Mouse (Mus musculus): ENCODE results near the gene Krtcap3. TPM values are rescaled to one million over a fixed set of nuclear protein-coding genes. Genes with fewer than 3 reads are reported as not detected.

The Krtcap3 gene
- total and polyA plus RNA-seq, 2 experiments from 2014 or later: 1.2 to 3.4 TPM

- Histone ChIP-seq H3K4me1 (ENCODE audit: insufficient read depth, low read length) (peaks cover 7% of the 10 kb centered on the region; the same call in 1 of the 2 replicates), H3K9me3 (ENCODE audit: low read length) (no peaks in the 10 kb centered on the region), H3K36me3 (ENCODE audit: insufficient read depth, low read length) (peaks cover 2% of the 10 kb centered on the region; the same call in 1 of the 2 replicates), H3K9ac (replicated peaks; ENCODE audit: low read length, poor library complexity, severe bottlenecking) (no peak overlapping the region), H3K4me3 (ENCODE audit: low read depth, low read length) (no peak overlapping the region), H3K4me2 (ENCODE audit: low read depth, low read length, poor library complexity, severe bottlenecking) (no peak overlapping the region), H3K27ac (ENCODE audit: low read depth, low read length) (no peak overlapping the region), H3K27me3 (ENCODE audit: insufficient read depth, low read length) (no peaks in the 10 kb centered on the region)
- TF ChIP-seq CTCF (IDR thresholded peaks at IDR 0.05): no peak
- WGBS: 76% methylated on average over 3 of the region's 3 CpGs
- DNase-seq (ENCODE audit: low spot score): no peak
- ATAC-seq (ENCODE audit: low FRiP score): no peak
Observed at GRCm38 (mm10) chr5:31297981-31298380, 46.5 kb downstream of the Krtcap3 start.

GRCm38 (mm10) chr5:31298486-31298885, 47.0 kb downstream of the Krtcap3 start:
- Histone ChIP-seq H3K9me3 (ENCODE audit: low read length) (no peaks in the 10 kb centered on the region), H3K27ac (ENCODE audit: low read depth, low read length) (no peak overlapping the region), H3K9ac (replicated peaks; ENCODE audit: low read length, poor library complexity, severe bottlenecking) (no peak overlapping the region), H3K36me3 (ENCODE audit: insufficient read depth, low read length) (no peaks in the 10 kb centered on the region), H3K4me3 (ENCODE audit: low read depth, low read length) (no peak overlapping the region), H3K4me1 (ENCODE audit: insufficient read depth, low read length) (peaks cover 7% of the 10 kb centered on the region; the same call in 1 of the 2 replicates), H3K4me2 (ENCODE audit: low read depth, low read length, poor library complexity, severe bottlenecking) (no peak overlapping the region), H3K27me3 (ENCODE audit: insufficient read depth, low read length) (no peaks in the 10 kb centered on the region)
- 64% methylated on average over 2 of the region's 2 CpGs for WGBS
- ATAC-seq (ENCODE audit: low FRiP score): no peak
- no peak for TF ChIP-seq CTCF (IDR thresholded peaks at IDR 0.05)
- no peak for DNase-seq (ENCODE audit: low spot score)

GRCm38 (mm10) chr5:31301866-31302265, 50.4 kb downstream of the Krtcap3 start:
- DNase-seq (ENCODE audit: low spot score) (no peak), ATAC-seq (ENCODE audit: low FRiP score) (no peak)
- no peaks in the 10 kb centered on the region for H3K4me1 ChIP-seq (ENCODE audit: insufficient read depth, low read length)
- H3K9me3 ChIP-seq (ENCODE audit: low read length): no peaks in the 10 kb centered on the region
- H3K27me3 ChIP-seq (ENCODE audit: insufficient read depth, low read length): no peaks in the 10 kb centered on the region
- WGBS: 74% methylated on average over 7 of the region's 8 CpGs
- H3K9ac ChIP-seq (replicated peaks; ENCODE audit: low read length, poor library complexity, severe bottlenecking): no peak overlapping the region
- H3K36me3 ChIP-seq (ENCODE audit: insufficient read depth, low read length): no peaks in the 10 kb centered on the region
- no peak overlapping the region for H3K4me2 ChIP-seq (ENCODE audit: low read depth, low read length, poor library complexity, severe bottlenecking)
- no peak overlapping the region for H3K27ac ChIP-seq (ENCODE audit: low read depth, low read length)
- no peak overlapping the region for H3K4me3 ChIP-seq (ENCODE audit: low read depth, low read length)
- TF ChIP-seq CTCF (IDR thresholded peaks at IDR 0.05): no peak

Other genes with a start within 250 kb of the Krtcap3 start
- gene Atraid, start 203.4 kb upstream of the Krtcap3 start, total RNA-seq (2014; rRNA removed): 138 and 155 TPM in 2 replicates
- gene Atraid, start 203.4 kb upstream of the Krtcap3 start, polyA plus RNA-seq (2015; fragmentation: Nextera tagmentation; extraction: Ambion mirVana): 235 and 243 TPM in 2 replicates
- gene Slc5a6, start 202.8 kb upstream of the Krtcap3 start, total RNA-seq (2014; rRNA removed): 43.8 and 44.9 TPM in 2 replicates
- 32.3 and 33.0 TPM in 2 replicates for gene Slc5a6, start 202.8 kb upstream of the Krtcap3 start, polyA plus RNA-seq (2015; fragmentation: Nextera tagmentation; extraction: Ambion mirVana)
- gene Cad, start 196.9 kb upstream of the Krtcap3 start, total RNA-seq (2014; rRNA removed): 39.5 and 44.8 TPM in 2 replicates
- 6.7 and 7.8 TPM in 2 replicates for gene Cad, start 196.9 kb upstream of the Krtcap3 start, polyA plus RNA-seq (2015; fragmentation: Nextera tagmentation; extraction: Ambion mirVana)
- gene Dnajc5g, start 145.4 kb upstream of the Krtcap3 start, total RNA-seq (2014; rRNA removed): not detected in 2 replicates
- not detected in 2 replicates for gene Dnajc5g, start 145.4 kb upstream of the Krtcap3 start, polyA plus RNA-seq (2015; fragmentation: Nextera tagmentation; extraction: Ambion mirVana)
- gene Slc30a3, start 143.5 kb upstream of the Krtcap3 start, total RNA-seq (2014; rRNA removed): 19.3 and 24.1 TPM in 2 replicates
- gene Slc30a3, start 143.5 kb upstream of the Krtcap3 start, polyA plus RNA-seq (2015; fragmentation: Nextera tagmentation; extraction: Ambion mirVana): 14.0 and 20.6 TPM in 2 replicates
- 0.33 TPM in 1 of 2 replicates, not detected in the other for gene Trim54, start 135.0 kb upstream of the Krtcap3 start, total RNA-seq (2014; rRNA removed)
- gene Trim54, start 135.0 kb upstream of the Krtcap3 start, polyA plus RNA-seq (2015; fragmentation: Nextera tagmentation; extraction: Ambion mirVana): not detected in 2 replicates
- not detected in 2 replicates for gene Ucn, start 112.9 kb upstream of the Krtcap3 start, total RNA-seq (2014; rRNA removed)
- not detected in 2 replicates for gene Ucn, start 112.9 kb upstream of the Krtcap3 start, polyA plus RNA-seq (2015; fragmentation: Nextera tagmentation; extraction: Ambion mirVana)
- gene Mpv17, start 97.4 kb upstream of the Krtcap3 start, total RNA-seq (2014; rRNA removed): 42.5 and 65.5 TPM in 2 replicates
- 38.8 and 41.8 TPM in 2 replicates for gene Mpv17, start 97.4 kb upstream of the Krtcap3 start, polyA plus RNA-seq (2015; fragmentation: Nextera tagmentation; extraction: Ambion mirVana)
- 3.1 and 4.3 TPM in 2 replicates for gene Gm29609, start 71.8 kb upstream of the Krtcap3 start, total RNA-seq (2014; rRNA removed)
- 1.9 and 2.2 TPM in 2 replicates for gene Gm29609, start 71.8 kb upstream of the Krtcap3 start, polyA plus RNA-seq (2015; fragmentation: Nextera tagmentation; extraction: Ambion mirVana)
- gene Gtf3c2, start 71.5 kb upstream of the Krtcap3 start, total RNA-seq (2014; rRNA removed): 45.2 and 46.4 TPM in 2 replicates
- gene Gtf3c2, start 71.5 kb upstream of the Krtcap3 start, polyA plus RNA-seq (2015; fragmentation: Nextera tagmentation; extraction: Ambion mirVana): 46.1 and 49.0 TPM in 2 replicates
- gene Snx17, start 58.5 kb upstream of the Krtcap3 start, total RNA-seq (2014; rRNA removed): 88.3 and 95.2 TPM in 2 replicates
- gene Snx17, start 58.5 kb upstream of the Krtcap3 start, polyA plus RNA-seq (2015; fragmentation: Nextera tagmentation; extraction: Ambion mirVana): 103 and 104 TPM in 2 replicates
- 29.7 and 34.0 TPM in 2 replicates for gene Eif2b4, start 58.3 kb upstream of the Krtcap3 start, total RNA-seq (2014; rRNA removed)
- gene Eif2b4, start 58.3 kb upstream of the Krtcap3 start, polyA plus RNA-seq (2015; fragmentation: Nextera tagmentation; extraction: Ambion mirVana): 84.3 and 93.4 TPM in 2 replicates
- 6.4 and 10.9 TPM in 2 replicates for gene Zfp513, start 49.4 kb upstream of the Krtcap3 start, total RNA-seq (2014; rRNA removed)
- gene Zfp513, start 49.4 kb upstream of the Krtcap3 start, polyA plus RNA-seq (2015; fragmentation: Nextera tagmentation; extraction: Ambion mirVana): 11.1 and 13.0 TPM in 2 replicates
- 87.0 and 95.6 TPM in 2 replicates for gene Ppm1g, start 31.0 kb upstream of the Krtcap3 start, total RNA-seq (2014; rRNA removed)
- gene Ppm1g, start 31.0 kb upstream of the Krtcap3 start, polyA plus RNA-seq (2015; fragmentation: Nextera tagmentation; extraction: Ambion mirVana): 170 and 183 TPM in 2 replicates
- gene Nrbp1, start 10.8 kb upstream of the Krtcap3 start, total RNA-seq (2014; rRNA removed): 120 and 126 TPM in 2 replicates
- 138 and 149 TPM in 2 replicates for gene Nrbp1, start 10.8 kb upstream of the Krtcap3 start, polyA plus RNA-seq (2015; fragmentation: Nextera tagmentation; extraction: Ambion mirVana)
- not detected in 2 replicates for gene Gm9970, start 10.5 kb upstream of the Krtcap3 start, total RNA-seq (2014; rRNA removed)
- 0.34 and 0.93 TPM in 2 replicates for gene Gm9970, start 10.5 kb upstream of the Krtcap3 start, polyA plus RNA-seq (2015; fragmentation: Nextera tagmentation; extraction: Ambion mirVana)
- gene Ift172, start 39.4 kb downstream of the Krtcap3 start, total RNA-seq (2014; rRNA removed): 28.2 and 45.8 TPM in 2 replicates
- 16.5 and 17.7 TPM in 2 replicates for gene Ift172, start 39.4 kb downstream of the Krtcap3 start, polyA plus RNA-seq (2015; fragmentation: Nextera tagmentation; extraction: Ambion mirVana)
- 155 and 188 TPM in 2 replicates for gene Fndc4, start 44.4 kb downstream of the Krtcap3 start, total RNA-seq (2014; rRNA removed)
- gene Fndc4, start 44.4 kb downstream of the Krtcap3 start, polyA plus RNA-seq (2015; fragmentation: Nextera tagmentation; extraction: Ambion mirVana): 103 and 118 TPM in 2 replicates
- gene Gckr, start 45.8 kb downstream of the Krtcap3 start, total RNA-seq (2014; rRNA removed): 0.42 and 1.2 TPM in 2 replicates
- 0.85 and 1.0 TPM in 2 replicates for gene Gckr, start 45.8 kb downstream of the Krtcap3 start, polyA plus RNA-seq (2015; fragmentation: Nextera tagmentation; extraction: Ambion mirVana)
- gene Zfp512, start 200.7 kb downstream of the Krtcap3 start, total RNA-seq (2014; rRNA removed): 74.6 and 99.9 TPM in 2 replicates
- gene Zfp512, start 200.7 kb downstream of the Krtcap3 start, polyA plus RNA-seq (2015; fragmentation: Nextera tagmentation; extraction: Ambion mirVana): 93.6 and 94.2 TPM in 2 replicates
- gene 4930548H24Rik, start 234.0 kb downstream of the Krtcap3 start, total RNA-seq (2014; rRNA removed): 0.28 TPM in 1 of 2 replicates, not detected in the other
- not detected in 2 replicates for gene 4930548H24Rik, start 234.0 kb downstream of the Krtcap3 start, polyA plus RNA-seq (2015; fragmentation: Nextera tagmentation; extraction: Ambion mirVana)
- gene Gpn1, start 243.1 kb downstream of the Krtcap3 start, total RNA-seq (2014; rRNA removed): 35.2 and 37.3 TPM in 2 replicates
- gene Gpn1, start 243.1 kb downstream of the Krtcap3 start, polyA plus RNA-seq (2015; fragmentation: Nextera tagmentation; extraction: Ambion mirVana): 62.7 and 71.1 TPM in 2 replicates

All from midbrain, postnatal 0 days (tissue).